Mouse (Mus musculus): ENCODE data around the gene Ephx3.
"Not testable (repeated sequence)": the region's sequence is repeated elsewhere in the genome, so short reads cannot be mapped to it uniquely, and the experiment has no call there.

The Ephx3 gene

GRCm38 (mm10) chr17:32188863-32189636 lies at the start of gene Ephx3:
Gene Ephx3, minus strand, starts transcription at chr17:32189549.
- DNase-seq (ENCODE audit: low spot score): no peak

GRCm38 (mm10) chr17:32238589-32238988 lies 49.2 kb upstream of the Ephx3 start:
- DNase-seq (ENCODE audit: low spot score): no peak

GRCm38 (mm10) chr17:32235534-32236191 lies 46.3 kb upstream of the Ephx3 start:
- no peak for DNase-seq (ENCODE audit: low spot score)

- DNase-seq (ENCODE audit: low spot score): no peak
Measured at GRCm38 (mm10) chr17:32233174-32233573, 43.8 kb upstream of the Ephx3 start.

GRCm38 (mm10) chr17:32229256-32229655 lies 39.9 kb upstream of the Ephx3 start:
- no peak for DNase-seq (ENCODE audit: low spot score)

- no peak for DNase-seq (ENCODE audit: low spot score)
Measured at GRCm38 (mm10) chr17:32220873-32221272, 31.5 kb upstream of the Ephx3 start.

- DNase-seq (ENCODE audit: low spot score): not testable (repeated sequence)
Measured at GRCm38 (mm10) chr17:32215587-32215986, 26.2 kb upstream of the Ephx3 start.

- not testable (repeated sequence) for DNase-seq (ENCODE audit: low spot score)
Measured at GRCm38 (mm10) chr17:32211554-32211953, 22.2 kb upstream of the Ephx3 start.

GRCm38 (mm10) chr17:32209752-32210151 lies 20.4 kb upstream of the Ephx3 start:
- no peak for DNase-seq (ENCODE audit: low spot score)

- DNase-seq (ENCODE audit: low spot score): no peak
Measured at GRCm38 (mm10) chr17:32209144-32209543, 19.8 kb upstream of the Ephx3 start.

- no peak for DNase-seq (ENCODE audit: low spot score)
Measured at GRCm38 (mm10) chr17:32207586-32208245, 18.4 kb upstream of the Ephx3 start.

GRCm38 (mm10) chr17:32205345-32205744 lies 16.0 kb upstream of the Ephx3 start:
- DNase-seq (ENCODE audit: low spot score): no peak

- no peak for DNase-seq (ENCODE audit: low spot score)
Measured at GRCm38 (mm10) chr17:32202972-32203371, 13.6 kb upstream of the Ephx3 start.

- no peak for DNase-seq (ENCODE audit: low spot score)
Measured at GRCm38 (mm10) chr17:32201086-32201485, 11.7 kb upstream of the Ephx3 start.

GRCm38 (mm10) chr17:32199796-32200195 lies 10.4 kb upstream of the Ephx3 start:
- no peak for DNase-seq (ENCODE audit: low spot score)

GRCm38 (mm10) chr17:32197156-32197555 lies 7.8 kb upstream of the Ephx3 start:
- no peak for DNase-seq (ENCODE audit: low spot score)

- no peak for DNase-seq (ENCODE audit: low spot score)
Measured at GRCm38 (mm10) chr17:32195725-32196124, 6.4 kb upstream of the Ephx3 start.

- DNase-seq (ENCODE audit: low spot score): no peak
Measured at GRCm38 (mm10) chr17:32193010-32193409, 3.7 kb upstream of the Ephx3 start.

- no peak for DNase-seq (ENCODE audit: low spot score)
Measured at GRCm38 (mm10) chr17:32189850-32190249, 501 bp upstream of the Ephx3 start.

- DNase-seq (ENCODE audit: low spot score): no peak
Measured at GRCm38 (mm10) chr17:32183017-32183416, 6.3 kb downstream of the Ephx3 start.

GRCm38 (mm10) chr17:32179621-32180491 lies 9.5 kb downstream of the Ephx3 start:
- DNase-seq (ENCODE audit: low spot score): no peak

- DNase-seq (ENCODE audit: low spot score): no peak
Measured at GRCm38 (mm10) chr17:32176919-32177318, 12.4 kb downstream of the Ephx3 start.

Measured in yolk sac, embryonic 10.5 days (tissue).